Mouse (Mus musculus) stomach, embryonic 14.5 days (tissue): ENCODE results near the gene Pomgnt1. TPM values are rescaled to one million over a fixed set of nuclear protein-coding genes. Genes with fewer than 3 reads are reported as not detected.

Experiments
- polyA plus RNA-seq: library from polyadenylated mRNA; unstranded; fragments of >200 nt; fragmentation: Nextera tagmentation; extraction: Ambion mirVana; gene quantifications from 2 replicates; pipeline ENCODE4 v1.2.1, GENCODE M21; 2014

Pomgnt1 gene
- polyA plus RNA-seq, 1 experiment from 2014 or later: 56.5 TPM

Other genes starting within 250 kb of the Pomgnt1 start
- gene Kncn, start 239.4 kb upstream of the Pomgnt1 start, polyA plus RNA-seq: not detected in 2 replicates
- gene 6430628N08Rik, start 233.2 kb upstream of the Pomgnt1 start, polyA plus RNA-seq: not detected in 2 replicates
- gene Dmbx1, start 183.9 kb upstream of the Pomgnt1 start, polyA plus RNA-seq: not detected in 2 replicates
- gene Faah, start 105.9 kb upstream of the Pomgnt1 start, polyA plus RNA-seq: 8.3 and 8.5 TPM in 2 replicates
- 22.3 and 23.4 TPM in 2 replicates for gene Nsun4, start 70.0 kb upstream of the Pomgnt1 start, polyA plus RNA-seq
- 520 and 565 TPM in 2 replicates for gene Uqcrh, start 48.8 kb upstream of the Pomgnt1 start, polyA plus RNA-seq
- gene Lrrc41, start 48.6 kb upstream of the Pomgnt1 start, polyA plus RNA-seq: 70.9 and 73.6 TPM in 2 replicates
- 30.9 and 31.0 TPM in 2 replicates for gene Rad54l, start 150 bp upstream of the Pomgnt1 start, polyA plus RNA-seq
- 3.0 and 3.5 TPM in 2 replicates for gene Lurap1, start 27.5 kb downstream of the Pomgnt1 start, polyA plus RNA-seq
- gene Tspan1, start 43.8 kb downstream of the Pomgnt1 start, polyA plus RNA-seq: 50.2 and 51.7 TPM in 2 replicates
- not detected in 2 replicates for gene 1700042G07Rik, start 49.5 kb downstream of the Pomgnt1 start, polyA plus RNA-seq
- gene Gm49337, start 49.5 kb downstream of the Pomgnt1 start, polyA plus RNA-seq: not detected in 2 replicates
- 21.6 and 24.6 TPM in 2 replicates for gene Pik3r3, start 97.8 kb downstream of the Pomgnt1 start, polyA plus RNA-seq